Mouse (Mus musculus) stomach, postnatal 0 days (tissue): ENCODE measurements around the gene Nfic.
A peak's percentile ranks its signal among the peaks of the same experiment; 100 is the strongest.

Source experiments
- CTCF ChIP-seq: IDR thresholded peaks from 2 replicates; pipeline ENCODE4 v1.5.1; 2016; ENCODE audit warnings: antibody characterized with exemption, low read depth, mild to moderate bottlenecking, moderate library complexity
- EP300 ChIP-seq: optimal IDR thresholded peaks from 2 replicates; pipeline ENCODE3; 2016; ENCODE audit warnings: antibody characterized with exemption

DNA sequence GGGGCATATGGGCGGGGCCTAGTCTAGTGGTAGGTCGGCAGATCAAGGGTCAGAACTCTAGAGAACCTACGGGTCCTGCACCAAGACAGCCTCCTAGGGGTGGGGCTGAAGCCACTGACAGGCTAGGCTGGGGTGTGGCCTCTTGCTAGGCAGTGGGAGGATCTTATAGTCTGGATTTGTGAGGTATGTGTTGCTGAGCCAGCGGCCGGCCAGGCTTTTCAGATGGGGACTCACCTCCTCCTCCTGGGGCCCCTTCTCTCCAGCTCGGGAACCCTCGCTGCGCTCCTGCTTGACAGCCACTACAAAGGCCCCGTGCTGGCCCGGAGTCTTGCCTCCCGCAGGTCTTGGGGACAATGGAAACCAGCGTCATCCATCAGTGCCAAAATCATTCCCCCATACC is 106.3 kb downstream of the Nfic start:
- TF ChIP-seq CTCF (peak; percentile 19; the same call in 1 of the 2 replicates), EP300 (no peak)
